Mouse (Mus musculus): ENCODE measurements around the gene Snai3.

GRCm38 (mm10) chr8:122497912-122498311 is 37.4 kb upstream of the Snai3 start:
- TF ChIP-seq CEBPB (IDR thresholded peaks at IDR 0.05; ENCODE audit: insufficient read depth, poor library complexity, severe bottlenecking) (no peak), POLR2A (IDR thresholded peaks at IDR 0.05; ENCODE audit: insufficient read length, low read depth) (no peak), E2F4 (IDR thresholded peaks at IDR 0.05; ENCODE audit: insufficient read depth) (no peak), TCF12 (IDR thresholded peaks at IDR 0.05; ENCODE audit: insufficient read depth, poor library complexity, severe bottlenecking) (no peak), TCF3 (IDR thresholded peaks at IDR 0.05; ENCODE audit: insufficient read length, low read depth) (no peak), POLR2AphosphoS2 (IDR thresholded peaks at IDR 0.05; ENCODE audit: insufficient read length, low read depth) (no peak), REST (IDR thresholded peaks at IDR 0.05; ENCODE audit: insufficient read depth, insufficient read length) (no peak), SRF (IDR thresholded peaks at IDR 0.05; ENCODE audit: control insufficient read depth, insufficient read length, low read depth) (no peak)
